Mouse (Mus musculus) neutrophil, adult 59 days (primary cell): ENCODE measurements around the gene Ewsr1. TPM values are rescaled to one million over a fixed set of nuclear protein-coding genes. Genes with fewer than 3 reads are reported as not detected.

Source experiments
- total RNA-seq, 2 experiments: library from RNA; stranded (reverse); gene quantifications; 1 replicate in 1 of 2; 2 replicates in 1 of 2; pipeline ENCODE4 v1.2.4; 2023

Gene Ewsr1
- 100 to 1,000 TPM; 283 to 330 TPM for total RNA-seq

GRCm38 (mm10) chr11:5098736-5099542 is at the start of gene Ewsr1, which contains the start of gene Rhbdd3:
TSS of gene Ewsr1 (minus strand) at chr11:5099266.
TSS of gene Rhbdd3 (plus strand) at chr11:5098926.

GRCm38 (mm10) chr11:5065056-5065821 is 33.8 kb downstream of the Ewsr1 start, which contains the start of gene Gas2l1:
TSS of gene Gas2l1 (minus strand) at chr11:5065327.

GRCm38 (mm10) chr11:5057856-5058641 is 41.0 kb downstream of the Ewsr1 start, which contains the start of gene Rasl10a:
TSS of gene Rasl10a (plus strand) at chr11:5058128.

Other genes with a start within 250 kb of the Ewsr1 start
- 10 to 100 TPM; 21.8 to 24.1 TPM for gene Nf2, start 249.7 kb downstream of the Ewsr1 start, total RNA-seq
- 1 to 10 TPM; 2.6 to 3.0 TPM for gene Nipsnap1, start 225.3 kb downstream of the Ewsr1 start, total RNA-seq
- gene Thoc5, start 203.9 kb downstream of the Ewsr1 start, total RNA-seq = 10 to 100 TPM; 18.3 to 19.0 TPM
- gene Nefh, start 151.2 kb downstream of the Ewsr1 start, total RNA-seq = under 1 TPM; 0.11 to 0.18 TPM
- 10 to 100 TPM; 41.4 to 44.2 TPM for gene Ap1b1, start 112.4 kb downstream of the Ewsr1 start, total RNA-seq
- under 1 TPM in 1 of 2 experiments, not detected in 1; 0.51 TPM for gene Rasl10a, start 41.1 kb downstream of the Ewsr1 start, total RNA-seq
- 1 to 10 TPM; 3.4 to 6.3 TPM for gene Gas2l1, start 33.9 kb downstream of the Ewsr1 start, total RNA-seq
- 1 to 10 TPM; 7.7 to 8.6 TPM for gene Rhbdd3, start 340 bp downstream of the Ewsr1 start, total RNA-seq
- 1 to 10 TPM; 1.3 to 3.4 TPM for gene Emid1, start 53.0 kb upstream of the Ewsr1 start, total RNA-seq
- 1 to 10 TPM; 6.5 to 6.7 TPM for gene Kremen1, start 162.3 kb upstream of the Ewsr1 start, total RNA-seq